Mouse (Mus musculus) forebrain, embryonic 13.5 days (tissue): ENCODE measurements at regions not wholly inside any gene's neighbourhood (a gene's known extent, or its start where the extent isn't known, plus 50 kb on each side); places are given as distances from the start of the nearest gene placed in this dataset.

Source experiments
- ATAC-seq: fragments of 200-750 bp; cut with Nextera tagmentation; 2 replicates; pipeline ENCODE4 v1.8.0; 2017
- H3K27ac ChIP-seq: fragments of 300-500 bp; sonication (generic); 2 replicates; pipeline ENCODE4 v1.5.1; 2015; ENCODE audit warnings: inconsistent platforms, mild to moderate bottlenecking, moderate library complexity
- H3K27me3 ChIP-seq: fragments of 300-500 bp; sonication (generic); 2 replicates; pipeline ENCODE4 v1.6.1; 2015; ENCODE audit warnings: mild to moderate bottlenecking, inconsistent platforms
- H3K36me3 ChIP-seq: fragments of 300-500 bp; sonication (generic); 2 replicates; pipeline ENCODE4 v1.6.1; 2015; ENCODE audit warnings: mild to moderate bottlenecking, inconsistent platforms; ENCODE audit not compliant: poor library complexity, severe bottlenecking
- H3K4me1 ChIP-seq: fragments of 300-500 bp; sonication (generic); 2 replicates; pipeline ENCODE4 v1.6.1; 2015; ENCODE audit warnings: inconsistent platforms
- H3K4me2 ChIP-seq: fragments of 300-500 bp; sonication (generic); 2 replicates; pipeline ENCODE4 v1.6.1; 2015; ENCODE audit warnings: inconsistent platforms, mild to moderate bottlenecking, moderate library complexity
- H3K4me3 ChIP-seq: fragments of 300-500 bp; sonication (generic); 2 replicates; pipeline ENCODE4 v1.5.1; 2015; ENCODE audit warnings: mild to moderate bottlenecking, inconsistent platforms
- H3K9ac ChIP-seq: fragments of 300-500 bp; sonication (generic); 2 replicates; pipeline ENCODE4 v1.6.1; 2015; ENCODE audit warnings: mild to moderate bottlenecking, inconsistent platforms
- H3K9me3 ChIP-seq: fragments of 300-500 bp; sonication (generic); replicated peaks from 2 replicates; pipeline ENCODE4 v1.6.1; 2016; ENCODE audit warnings: inconsistent platforms
- WGBS: fragments of 180-500 bp; shearing (Covaris S2); methylation state at CpG from one replicate; pipeline ENCODE4 v1.1.7; 2015; 5-methylcytosine and 5-hydroxymethylcytosine counted together

GRCm38 (mm10) chr8:34530046-34530445, 418.5 kb upstream of the Gm10131 start:
- Histone ChIP-seq H3K4me1 (no peaks in the 10 kb centered on the region), H3K9me3 (no peaks in the 10 kb centered on the region), H3K27me3 (no peaks in the 10 kb centered on the region), H3K36me3 (no peaks in the 10 kb centered on the region), H3K9ac (no peak overlapping the region), H3K27ac (no peak overlapping the region), H3K4me3 (no peak overlapping the region), H3K4me2 (no peak overlapping the region)
- ATAC-seq, result no peak
- WGBS, result 85% methylated on average over 5 of the region's 5 CpGs

- H3K9me3 ChIP-seq, result no peaks in the 10 kb centered on the region
- H3K9ac ChIP-seq, result no peak overlapping the region
- no peak overlapping the region for H3K27ac ChIP-seq
- H3K4me2 ChIP-seq, result no peak overlapping the region
- ATAC-seq, result no peak
- H3K4me1 ChIP-seq, result no peaks in the 10 kb centered on the region
- no peak overlapping the region for H3K4me3 ChIP-seq
- 76% methylated on average over 1 of the region's 1 CpGs for WGBS
- no peaks in the 10 kb centered on the region for H3K27me3 ChIP-seq
- H3K36me3 ChIP-seq, result no peaks in the 10 kb centered on the region
Measured at GRCm38 (mm10) chr8:34529452-34529851, 417.9 kb upstream of the Gm10131 start.

DNA sequence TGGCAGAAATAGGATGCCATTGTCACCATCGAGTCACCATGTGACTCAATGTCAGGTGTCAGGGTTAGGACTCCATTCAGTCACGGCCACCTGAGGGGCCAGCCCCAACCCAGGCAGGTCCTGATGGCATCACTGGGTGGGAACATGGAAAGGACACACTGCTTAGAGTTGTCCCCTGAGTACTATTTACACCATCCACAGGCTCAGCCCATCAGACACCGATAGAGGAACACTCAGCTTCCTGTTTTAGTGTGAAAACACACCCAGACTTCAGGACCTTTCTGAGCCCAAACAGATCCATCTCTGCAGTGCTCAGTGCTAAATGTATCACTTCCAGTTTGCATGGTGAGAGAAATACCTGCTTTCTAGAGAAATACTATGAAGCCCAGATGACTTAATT, 416.7 kb upstream of the Gm10131 start:
- no peaks in the 10 kb centered on the region for H3K36me3 ChIP-seq
- no peak for ATAC-seq
- no peak overlapping the region for H3K4me3 ChIP-seq
- no peak overlapping the region for H3K9ac ChIP-seq
- H3K4me1 ChIP-seq, result no peaks in the 10 kb centered on the region
- no peaks in the 10 kb centered on the region for H3K9me3 ChIP-seq
- H3K4me2 ChIP-seq, result no peak overlapping the region
- H3K27me3 ChIP-seq, result no peaks in the 10 kb centered on the region
- H3K27ac ChIP-seq, result no peak overlapping the region
- 88% methylated on average over 3 of the region's 3 CpGs for WGBS

DNA sequence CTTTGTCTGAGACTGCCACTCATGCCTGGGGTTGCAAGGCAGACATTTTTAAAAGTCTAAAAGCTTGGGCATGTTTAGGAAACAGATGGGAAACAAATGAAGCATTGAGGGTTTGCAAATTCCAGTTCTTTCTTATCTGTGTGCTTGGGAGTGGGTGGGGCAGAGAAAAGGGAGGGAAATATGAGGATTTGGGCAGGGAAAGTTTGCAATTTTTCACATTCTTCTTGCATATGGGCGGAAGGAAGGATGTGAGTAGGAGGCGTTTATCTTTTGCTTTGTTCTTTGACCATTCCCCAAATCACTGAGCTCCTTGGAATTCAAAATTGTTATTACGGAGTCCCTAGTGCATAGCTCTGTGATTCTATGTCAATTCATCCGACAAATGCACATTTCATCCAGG, 413.7 kb upstream of the Gm10131 start:
- no peak overlapping the region for H3K4me3 ChIP-seq

GRCm38 (mm10) chr8:34523849-34524248, 412.3 kb upstream of the Gm10131 start:
- no peak overlapping the region for H3K9ac ChIP-seq
- WGBS, result 86% methylated on average over 3 of the region's 3 CpGs
- no peak for ATAC-seq
- H3K27ac ChIP-seq, result no peak overlapping the region
- H3K4me2 ChIP-seq, result no peak overlapping the region
- H3K4me3 ChIP-seq, result no peak overlapping the region
- H3K9me3 ChIP-seq, result no peaks in the 10 kb centered on the region
- no peaks in the 10 kb centered on the region for H3K36me3 ChIP-seq
- H3K27me3 ChIP-seq, result no peaks in the 10 kb centered on the region
- no peaks in the 10 kb centered on the region for H3K4me1 ChIP-seq

More for the DNA sequence above, 413.7 kb upstream of the Gm10131 start:
- H3K9ac ChIP-seq, result no peak overlapping the region
- ATAC-seq, result no peak
- no peaks in the 10 kb centered on the region for H3K4me1 ChIP-seq
- 71% methylated on average over 4 of the region's 4 CpGs for WGBS
- H3K27me3 ChIP-seq, result no peaks in the 10 kb centered on the region
- no peaks in the 10 kb centered on the region for H3K9me3 ChIP-seq
- no peak overlapping the region for H3K27ac ChIP-seq
- H3K36me3 ChIP-seq, result no peaks in the 10 kb centered on the region
- no peak overlapping the region for H3K4me2 ChIP-seq

DNA sequence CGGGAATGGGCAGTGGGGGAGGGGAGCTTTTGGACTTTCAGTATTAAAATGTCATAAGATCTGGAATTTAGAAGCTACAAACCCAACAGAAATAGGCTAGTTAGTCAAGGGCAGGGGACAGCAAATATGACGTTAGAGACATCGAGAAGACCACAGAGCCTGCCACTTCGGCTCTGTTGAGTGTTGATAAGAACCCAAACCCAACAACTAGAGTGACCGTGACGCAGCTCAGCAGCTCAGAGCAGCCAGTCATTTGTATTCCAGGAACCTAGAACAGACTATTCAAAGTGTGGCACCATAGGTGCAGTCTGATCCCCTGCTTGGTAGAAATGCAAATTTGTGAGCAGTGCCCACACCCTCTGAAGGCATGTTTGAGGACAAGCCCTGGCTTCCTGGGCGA, 409.8 kb upstream of the Gm10131 start:
- no peaks in the 10 kb centered on the region for H3K36me3 ChIP-seq
- no peak for ATAC-seq
- H3K4me2 ChIP-seq, result no peak overlapping the region
- H3K27ac ChIP-seq, result no peak overlapping the region
- H3K9me3 ChIP-seq, result no peaks in the 10 kb centered on the region
- H3K27me3 ChIP-seq, result no peaks in the 10 kb centered on the region
- H3K4me1 ChIP-seq, result no peaks in the 10 kb centered on the region
- 88% methylated on average over 7 of the region's 7 CpGs for WGBS
- no peak overlapping the region for H3K4me3 ChIP-seq
- no peak overlapping the region for H3K9ac ChIP-seq

DNA sequence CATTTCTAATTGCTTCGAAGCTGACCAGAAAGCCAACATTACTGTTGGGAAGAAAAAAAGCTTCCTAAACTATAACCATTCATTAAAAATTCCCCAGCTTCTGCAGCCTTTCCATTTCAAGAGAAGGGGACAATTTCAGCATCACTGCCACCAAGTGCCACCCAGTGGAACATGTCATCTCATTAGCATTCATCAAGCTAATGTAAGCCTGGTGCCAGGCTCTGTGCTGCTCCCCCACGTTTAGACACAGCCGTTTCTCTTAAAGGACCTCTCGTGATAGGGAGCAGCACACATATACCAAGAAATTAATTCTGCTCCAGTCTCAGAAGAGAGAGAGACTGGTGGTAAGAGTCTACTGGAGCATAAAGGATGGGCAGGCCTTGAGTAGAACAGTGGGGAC, 409.1 kb upstream of the Gm10131 start:
- no peak overlapping the region for H3K27ac ChIP-seq
- no peaks in the 10 kb centered on the region; the same call in 1 of the 2 replicates for H3K9me3 ChIP-seq
- H3K4me2 ChIP-seq, result no peak overlapping the region
- no peaks in the 10 kb centered on the region for H3K27me3 ChIP-seq
- ATAC-seq, result no peak
- H3K9ac ChIP-seq, result no peak overlapping the region
- no peaks in the 10 kb centered on the region for H3K4me1 ChIP-seq
- H3K36me3 ChIP-seq, result no peaks in the 10 kb centered on the region
- no peak overlapping the region for H3K4me3 ChIP-seq
- 57% methylated on average over 4 of the region's 4 CpGs for WGBS

DNA sequence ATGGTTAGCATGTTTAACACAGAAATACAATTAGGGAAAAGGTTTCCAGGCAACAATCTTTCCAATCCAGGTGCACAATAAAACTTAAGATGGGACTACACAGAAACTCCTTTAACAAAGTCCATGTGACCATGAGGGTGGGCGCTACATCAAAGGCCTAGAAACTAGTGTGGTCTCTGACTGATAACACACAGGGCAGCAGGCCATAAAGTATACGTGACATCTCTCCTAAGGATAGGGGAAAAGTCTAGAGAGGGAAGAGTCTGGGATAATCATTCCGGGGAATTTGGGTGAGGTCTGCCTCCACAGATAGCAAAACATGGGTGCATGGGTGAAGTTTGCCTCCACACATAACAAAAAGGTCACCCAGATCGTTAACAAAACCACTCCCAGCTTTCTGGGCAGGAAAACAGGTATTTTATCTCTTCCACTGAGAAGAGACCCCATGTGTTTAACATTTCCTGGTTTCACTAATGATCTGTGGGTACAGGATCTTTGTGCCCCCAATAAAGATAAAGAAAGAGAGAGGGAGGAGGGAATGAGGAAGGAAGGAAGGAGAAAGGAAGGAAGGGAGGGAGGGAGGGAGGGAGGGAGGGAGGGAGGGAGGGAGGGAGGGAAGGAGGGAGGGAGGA, 402.0 kb upstream of the Gm10131 start:
- Histone ChIP-seq H3K9ac (no peak overlapping the region), H3K9me3 (no peaks in the 10 kb centered on the region; the same call in 1 of the 2 replicates), H3K27me3 (no peaks in the 10 kb centered on the region), H3K4me2 (no peak overlapping the region), H3K27ac (no peak overlapping the region), H3K4me1 (no peaks in the 10 kb centered on the region), H3K4me3 (no peak overlapping the region), H3K36me3 (no peaks in the 10 kb centered on the region)
- ATAC-seq, result no peak
- 81% methylated on average over 4 of the region's 4 CpGs for WGBS

DNA sequence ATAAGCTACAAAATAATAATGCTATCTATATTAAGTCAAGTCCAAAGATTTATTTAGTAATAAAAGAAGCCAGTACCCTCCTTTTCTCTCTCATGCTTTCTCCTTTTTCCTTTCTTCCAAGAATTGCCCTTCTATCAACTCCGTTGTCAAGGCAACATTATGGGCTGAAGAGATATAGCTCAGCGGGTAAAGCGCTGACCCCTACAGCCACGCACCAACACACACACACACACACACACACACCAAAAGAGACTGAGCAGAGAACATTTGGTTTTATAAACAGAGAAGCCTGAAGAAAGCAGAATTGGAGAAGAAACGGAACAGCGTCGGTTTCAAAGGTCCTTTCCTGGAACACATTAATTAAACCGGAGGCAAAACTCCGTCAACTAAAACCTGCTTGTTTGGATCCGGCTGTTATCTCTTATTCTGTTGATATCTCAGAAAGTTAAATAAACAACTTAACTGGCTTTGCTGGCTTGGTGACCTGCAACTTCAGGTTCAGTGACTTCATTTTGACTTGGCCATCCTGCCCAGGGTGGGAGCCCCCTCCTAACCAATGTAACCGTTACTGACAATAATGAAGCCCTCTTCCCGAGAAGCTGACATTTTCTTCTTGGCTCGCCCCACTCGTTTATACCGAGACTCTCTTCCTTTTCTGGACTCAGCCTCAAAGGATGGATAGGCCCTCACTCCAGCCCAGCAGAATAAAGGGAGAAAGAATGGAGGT, 394.5 kb upstream of the Gm10131 start:
- Histone ChIP-seq H3K27ac (no peak overlapping the region), H3K27me3 (no peaks in the 10 kb centered on the region), H3K36me3 (no peaks in the 10 kb centered on the region), H3K4me2 (no peak overlapping the region), H3K4me3 (no peak overlapping the region), H3K9ac (no peak overlapping the region), H3K9me3 (no peaks in the 10 kb centered on the region), H3K4me1 (no peaks in the 10 kb centered on the region)
- WGBS, result 81% methylated on average over 15 of the region's 15 CpGs
- ATAC-seq, result no peak

GRCm38 (mm10) chr8:34505102-34505501, 393.6 kb upstream of the Gm10131 start:
- Histone ChIP-seq H3K4me3 (no peak overlapping the region), H3K9ac (no peak overlapping the region), H3K4me2 (no peak overlapping the region), H3K4me1 (no peaks in the 10 kb centered on the region), H3K9me3 (no peaks in the 10 kb centered on the region), H3K27ac (no peak overlapping the region), H3K27me3 (no peaks in the 10 kb centered on the region), H3K36me3 (no peaks in the 10 kb centered on the region)
- WGBS, result 88% methylated on average over 7 of the region's 7 CpGs
- no peak for ATAC-seq

DNA sequence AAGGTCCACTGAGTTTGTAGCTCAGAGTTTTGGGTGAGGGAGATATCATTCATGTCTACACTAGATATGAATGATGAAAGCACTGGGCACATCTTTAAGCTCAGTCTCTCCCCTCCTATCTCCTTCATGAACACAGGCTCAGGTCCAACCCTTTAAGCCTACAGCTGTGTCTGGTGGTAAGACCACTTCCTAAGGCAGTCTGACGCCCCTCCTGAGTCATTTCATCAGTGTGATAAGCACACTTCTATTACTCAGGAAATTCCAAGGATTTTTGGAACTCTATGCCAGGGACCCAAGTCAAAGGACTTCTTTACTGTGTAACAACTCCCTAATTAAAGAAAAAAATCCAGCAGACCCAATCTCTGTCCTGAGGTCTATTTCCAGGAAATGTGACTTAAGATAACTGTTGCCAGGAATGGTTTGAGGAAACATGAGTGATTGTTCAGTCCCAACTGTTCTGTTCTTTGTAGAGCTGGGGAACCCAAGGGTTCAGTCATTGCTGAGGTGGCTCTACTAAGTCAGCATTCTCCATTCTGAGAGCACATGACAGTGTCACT, 391.1 kb upstream of the Gm10131 start:
- 63% methylated on average over 1 of the region's 1 CpGs for WGBS
- no peaks in the 10 kb centered on the region for H3K9me3 ChIP-seq
- no peaks in the 10 kb centered on the region for H3K27me3 ChIP-seq
- H3K9ac ChIP-seq, result no peak overlapping the region
- no peak overlapping the region for H3K27ac ChIP-seq
- H3K36me3 ChIP-seq, result no peaks in the 10 kb centered on the region
- H3K4me1 ChIP-seq, result no peaks in the 10 kb centered on the region
- ATAC-seq, result no peak
- no peak overlapping the region for H3K4me3 ChIP-seq
- no peak overlapping the region for H3K4me2 ChIP-seq

GRCm38 (mm10) chr8:34499196-34499595, 387.7 kb upstream of the Gm10131 start:
- H3K4me2 ChIP-seq, result no peak overlapping the region
- H3K9ac ChIP-seq, result no peak overlapping the region
- 84% methylated on average over 3 of the region's 3 CpGs for WGBS
- H3K27ac ChIP-seq, result no peak overlapping the region
- no peak for ATAC-seq
- H3K4me1 ChIP-seq, result no peaks in the 10 kb centered on the region
- H3K4me3 ChIP-seq, result no peak overlapping the region
- no peaks in the 10 kb centered on the region for H3K36me3 ChIP-seq
- H3K27me3 ChIP-seq, result no peaks in the 10 kb centered on the region
- no peaks in the 10 kb centered on the region for H3K9me3 ChIP-seq
